Mouse (Mus musculus) limb, embryonic 15.5 days (tissue): ENCODE measurements around the gene Anapc16. TPM values are rescaled to one million over a fixed set of nuclear protein-coding genes. Genes with fewer than 3 reads are reported as not detected.

Experiments
- ATAC-seq: fragments of 200-750 bp; cut with Nextera tagmentation; 2 replicates; pipeline ENCODE4 v1.8.0; 2017; ENCODE audit warnings: low read depth, moderate TSS enrichment; ENCODE audit not compliant: insufficient number of reproducible peaks, low FRiP score, low TSS enrichment
- H3K27ac ChIP-seq: fragments of 300-500 bp; sonication (generic); 2 replicates; pipeline ENCODE4 v1.5.1; 2015; ENCODE audit warnings: moderate library complexity, mild to moderate bottlenecking, inconsistent platforms
- H3K27me3 ChIP-seq: fragments of 300-500 bp; sonication (generic); 2 replicates; pipeline ENCODE4 v1.6.1; 2015; ENCODE audit warnings: inconsistent platforms
- H3K36me3 ChIP-seq: fragments of 300-500 bp; sonication (generic); 2 replicates; pipeline ENCODE4 v1.6.1; 2015; ENCODE audit warnings: inconsistent platforms
- H3K4me1 ChIP-seq: fragments of 300-500 bp; sonication (generic); 2 replicates; pipeline ENCODE4 v1.6.1; 2015; ENCODE audit warnings: inconsistent platforms
- H3K4me2 ChIP-seq: fragments of 300-500 bp; sonication (generic); 2 replicates; pipeline ENCODE4 v1.6.1; 2015; ENCODE audit warnings: mild to moderate bottlenecking, inconsistent platforms
- H3K4me3 ChIP-seq: fragments of 300-500 bp; sonication (generic); 2 replicates; pipeline ENCODE4 v1.5.1; 2015; ENCODE audit warnings: mild to moderate bottlenecking, inconsistent platforms
- H3K9ac ChIP-seq: fragments of 300-500 bp; sonication (generic); 2 replicates; pipeline ENCODE4 v1.6.1; 2015; ENCODE audit warnings: inconsistent platforms
- H3K9me3 ChIP-seq: fragments of 300-500 bp; sonication (generic); 2 replicates; pipeline ENCODE4 v1.6.1; 2016; ENCODE audit warnings: inconsistent platforms
- WGBS: fragments of 180-500 bp; shearing (Covaris S2); methylation state at CpG from one replicate; pipeline ENCODE4 v1.1.7; 2015; 5-methylcytosine and 5-hydroxymethylcytosine counted together
- polyA plus RNA-seq: library from polyadenylated mRNA; unstranded; fragments of >200 nt; fragmentation: Nextera tagmentation; extraction: Ambion mirVana; gene quantifications from 2 replicates; pipeline ENCODE4 v1.2.1, GENCODE M21; 2015

The Anapc16 gene
- polyA plus RNA-seq, 1 experiment from 2014 or later, result 110 TPM

DNA sequence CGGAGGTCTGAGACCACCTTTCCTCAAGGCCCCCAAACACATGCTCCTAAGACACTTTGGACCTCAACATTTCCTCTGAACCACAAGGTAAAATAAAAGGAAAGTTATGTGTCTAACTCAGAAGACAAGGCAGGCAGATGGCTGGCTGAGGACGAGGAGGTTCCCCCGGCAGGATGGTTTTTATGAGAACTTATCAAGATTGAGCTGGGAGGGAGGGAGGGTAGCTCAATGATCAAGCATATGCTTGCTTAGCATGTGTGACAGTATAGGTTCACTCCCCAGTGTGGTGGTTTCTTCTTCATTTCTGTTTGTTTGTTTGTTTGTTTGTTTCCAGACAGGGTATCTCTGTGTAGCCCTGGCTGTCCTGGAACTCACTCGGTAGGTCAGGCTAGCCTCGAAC lies 56.6 kb downstream of the Anapc16 start:
- ATAC-seq, result no peak

DNA sequence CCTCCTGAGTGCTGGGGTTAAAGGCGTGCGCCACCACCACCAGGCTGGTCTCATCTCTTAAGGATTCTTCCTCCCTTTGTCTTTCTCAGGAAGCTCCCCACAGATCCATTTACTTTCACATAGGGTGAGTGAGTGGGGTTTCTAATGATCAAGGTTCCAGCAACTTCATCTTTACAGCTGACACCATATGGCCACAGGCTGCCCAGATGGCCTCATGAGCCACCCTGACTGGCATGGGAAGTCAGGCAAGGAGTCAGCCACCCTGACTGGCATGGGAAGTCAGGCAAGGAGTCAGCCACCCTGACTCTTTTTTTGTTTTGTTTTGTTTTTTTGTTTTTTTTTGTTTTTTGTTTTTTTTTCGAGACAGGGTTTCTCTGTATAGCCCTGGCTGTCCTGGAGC lies 57.5 kb downstream of the Anapc16 start:
- no peaks in the 10 kb centered on the region for H3K36me3 ChIP-seq
- ATAC-seq, result no peak
- no peaks in the 10 kb centered on the region for H3K27me3 ChIP-seq
- H3K9me3 ChIP-seq, result no peaks in the 10 kb centered on the region
- WGBS, result 89% methylated on average over 3 of the region's 3 CpGs
- no peak overlapping the region for H3K4me3 ChIP-seq
- H3K4me2 ChIP-seq, result no peak overlapping the region
- H3K9ac ChIP-seq, result no peak overlapping the region
- no peak overlapping the region for H3K27ac ChIP-seq
- peaks cover 44% of the 10 kb centered on the region for H3K4me1 ChIP-seq

More for the DNA sequence above, 56.6 kb downstream of the Anapc16 start:
- Histone ChIP-seq H3K36me3 (no peaks in the 10 kb centered on the region), H3K4me3 (no peak overlapping the region), H3K4me2 (no peak overlapping the region), H3K4me1 (peaks cover 45% of the 10 kb centered on the region), H3K27ac (no peak overlapping the region), H3K9ac (no peak overlapping the region), H3K27me3 (no peaks in the 10 kb centered on the region), H3K9me3 (no peaks in the 10 kb centered on the region)
- 73% methylated on average over 5 of the region's 5 CpGs for WGBS

DNA sequence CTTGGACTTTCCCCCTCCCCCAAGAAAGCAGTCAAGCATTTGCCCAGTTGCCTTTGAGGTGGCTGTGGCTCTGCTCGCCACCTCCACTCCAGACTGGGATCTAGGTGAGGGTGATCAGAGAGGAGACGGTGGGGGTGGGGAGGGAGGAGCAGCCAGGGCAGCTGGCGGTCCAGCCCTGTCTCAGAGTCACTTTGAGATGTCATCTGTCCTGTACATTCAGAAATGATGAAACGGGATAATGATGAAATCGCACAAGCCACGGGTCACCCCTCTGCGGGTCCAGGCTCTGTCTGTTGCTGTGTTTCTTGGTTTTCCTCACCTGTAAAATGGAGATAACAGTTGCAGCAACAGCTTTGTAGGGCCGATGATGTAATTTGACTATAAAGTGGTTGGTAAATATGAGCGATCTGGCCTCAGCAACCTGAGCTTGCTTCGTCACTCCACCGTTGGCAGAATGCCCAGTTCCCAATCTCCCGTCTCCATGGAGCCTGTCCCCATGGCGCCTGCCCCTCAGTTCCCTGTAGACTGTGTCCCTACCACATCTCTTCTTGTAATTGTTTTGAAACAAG lies 59.4 kb downstream of the Anapc16 start:
- Histone ChIP-seq H3K4me1 (peaks cover 25% of the 10 kb centered on the region), H3K9me3 (no peaks in the 10 kb centered on the region), H3K36me3 (no peaks in the 10 kb centered on the region), H3K4me3 (peak overlapping the region; percentile 27), H3K27me3 (no peaks in the 10 kb centered on the region), H3K9ac (no peak overlapping the region), H3K27ac (peak overlapping the region; percentile 71), H3K4me2 (peak overlapping the region; percentile 47)
- WGBS, result 27% methylated on average over 13 of the region's 13 CpGs
- ATAC-seq, result no peak

DNA sequence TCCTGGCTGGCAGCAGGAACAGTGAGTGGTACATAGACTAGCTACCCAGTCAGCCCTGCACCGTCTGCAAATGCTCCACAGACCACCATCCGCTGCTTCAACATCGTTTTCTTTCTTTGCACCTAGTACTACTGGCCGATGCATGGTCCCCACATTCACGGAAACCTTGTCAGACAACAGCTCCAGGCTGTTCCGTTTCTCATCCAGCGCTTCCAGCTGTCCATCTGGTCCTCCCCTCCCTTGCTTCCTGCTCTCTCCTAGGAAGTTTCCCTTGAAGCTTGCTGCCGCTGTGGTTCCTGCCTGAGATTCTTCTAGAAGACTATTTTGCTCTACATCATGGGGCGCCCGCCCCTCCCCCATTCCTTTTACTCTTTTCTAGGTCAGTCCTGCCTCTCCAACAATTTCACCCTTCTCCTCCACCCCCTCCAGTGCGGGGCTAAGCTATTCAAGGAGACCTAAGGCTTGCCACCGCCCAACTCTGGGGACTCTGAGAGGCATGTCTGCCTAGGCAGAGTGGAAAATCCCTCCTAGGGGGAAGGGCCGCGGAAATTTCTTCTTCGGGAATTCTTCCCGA lies 60.0 kb downstream of the Anapc16 start:
- ATAC-seq, result no peak
- under 1% methylated on average over 16 of the region's 16 CpGs for WGBS
- peaks cover 20% of the 10 kb centered on the region for H3K4me1 ChIP-seq
- 0 out of 2 replicates have a peak overlapping the region, but pooled peaks have one; percentile 2 for H3K9ac ChIP-seq
- H3K4me2 ChIP-seq, result peak overlapping the region; percentile 47
- H3K4me3 ChIP-seq, result peak overlapping the region; percentile 27
- no peaks in the 10 kb centered on the region for H3K36me3 ChIP-seq
- H3K27ac ChIP-seq, result peak overlapping the region; percentile 71
- H3K9me3 ChIP-seq, result no peaks in the 10 kb centered on the region
- H3K27me3 ChIP-seq, result no peaks in the 10 kb centered on the region

DNA sequence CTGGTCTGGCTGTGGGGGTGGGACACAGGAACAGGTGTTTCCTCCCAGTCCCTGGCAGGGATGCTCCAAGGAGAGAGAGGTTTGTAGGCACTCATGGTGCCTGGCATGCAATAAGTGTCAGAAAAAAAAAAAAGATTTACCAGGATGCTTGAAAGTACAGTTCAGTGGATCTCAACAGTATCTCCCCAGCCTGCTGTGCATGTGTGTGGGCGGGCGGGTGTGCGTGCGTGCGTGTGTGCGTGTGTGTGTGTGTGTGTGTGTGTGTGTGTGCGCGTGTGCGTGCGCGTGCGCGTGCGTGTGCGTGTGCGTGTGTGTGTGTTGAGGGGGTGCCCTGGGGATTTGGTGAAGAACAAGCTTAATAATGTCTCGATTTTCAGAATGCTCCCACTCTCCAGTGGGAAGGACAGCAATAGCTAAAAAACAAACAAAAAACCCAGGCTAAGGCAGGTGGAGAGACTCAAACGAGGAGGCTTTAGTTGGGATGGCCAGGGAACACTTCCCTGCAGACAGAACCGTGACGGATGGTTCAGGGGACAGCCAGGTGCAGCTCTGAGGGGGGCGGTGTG lies 60.6 kb downstream of the Anapc16 start:
- no peaks in the 10 kb centered on the region for H3K9me3 ChIP-seq
- H3K27ac ChIP-seq, result peak overlapping the region; percentile 71
- WGBS, result 40% methylated on average over 21 of the region's 21 CpGs
- no peaks in the 10 kb centered on the region for H3K36me3 ChIP-seq
- no peaks in the 10 kb centered on the region for H3K27me3 ChIP-seq
- H3K4me3 ChIP-seq, result peak overlapping the region; percentile 27
- peaks cover 18% of the 10 kb centered on the region for H3K4me1 ChIP-seq
- H3K9ac ChIP-seq, result 0 out of 2 replicates have a peak overlapping the region, but pooled peaks have one; percentile 2
- ATAC-seq, result peak; percentile 38; the same call in 1 of the 2 replicates
- H3K4me2 ChIP-seq, result peak overlapping the region; percentile 47

DNA sequence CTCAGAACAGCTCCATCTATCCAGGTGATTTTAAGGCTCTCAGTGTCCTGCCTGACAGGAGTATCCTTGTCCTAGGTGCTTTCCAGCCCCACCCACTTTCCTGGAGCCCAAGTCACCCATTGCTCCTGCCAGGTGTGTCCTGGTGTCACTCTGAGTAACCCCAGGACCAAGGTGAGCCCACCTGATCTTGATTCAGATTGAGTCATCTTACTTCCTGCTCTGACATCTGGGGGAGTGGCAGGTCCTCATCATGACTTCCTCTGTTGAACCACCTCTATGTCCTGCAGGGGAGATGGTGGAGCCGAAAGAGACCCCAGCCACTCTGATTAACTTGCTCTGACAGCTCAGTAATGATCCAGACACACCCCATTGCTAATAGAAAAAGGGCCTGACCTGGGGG lies 63.9 kb downstream of the Anapc16 start:
- WGBS, result 64% methylated on average over 1 of the region's 1 CpGs
- ATAC-seq, result no peak
- Histone ChIP-seq H3K4me2 (no peak overlapping the region), H3K27me3 (no peaks in the 10 kb centered on the region), H3K4me1 (peaks cover 18% of the 10 kb centered on the region), H3K9ac (no peak overlapping the region), H3K27ac (no peak overlapping the region), H3K36me3 (no peaks in the 10 kb centered on the region), H3K4me3 (no peak overlapping the region), H3K9me3 (no peaks in the 10 kb centered on the region)

DNA sequence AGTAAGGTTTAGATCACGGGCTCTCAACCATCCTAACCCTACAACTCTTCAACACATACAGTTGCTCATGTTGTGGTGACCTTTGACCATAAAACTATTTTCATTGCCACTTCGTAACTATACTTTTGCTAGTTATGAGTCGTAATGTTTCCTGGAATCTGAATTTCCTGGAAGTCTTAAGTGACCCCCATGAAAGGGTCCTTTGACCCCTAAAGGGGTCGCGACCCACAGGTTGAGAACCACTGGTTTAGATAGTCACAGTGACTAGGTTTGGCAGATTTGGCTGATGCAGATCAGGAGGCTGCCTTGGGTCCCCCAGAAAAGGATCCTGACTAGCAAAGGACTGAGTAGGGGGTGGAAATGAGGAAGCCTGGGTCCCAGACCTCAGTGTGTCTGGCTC lies 64.3 kb downstream of the Anapc16 start:
- Histone ChIP-seq H3K4me2 (no peak overlapping the region), H3K9ac (no peak overlapping the region), H3K4me3 (no peak overlapping the region), H3K27ac (no peak overlapping the region), H3K27me3 (no peaks in the 10 kb centered on the region), H3K36me3 (no peaks in the 10 kb centered on the region), H3K4me1 (peaks cover 16% of the 10 kb centered on the region), H3K9me3 (no peaks in the 10 kb centered on the region)
- no peak for ATAC-seq
- WGBS, result 79% methylated on average over 5 of the region's 5 CpGs

Other genes with a start within 250 kb of the Anapc16 start
- gene Dnajb12, start 123.6 kb downstream of the Anapc16 start, polyA plus RNA-seq, result 19.5 and 22.9 TPM in 2 replicates
- 63.6 and 77.1 TPM in 2 replicates for gene Ddit4, start 51.3 kb downstream of the Anapc16 start, polyA plus RNA-seq
- 41.3 and 44.4 TPM in 2 replicates for gene Ascc1, start 330 bp downstream of the Anapc16 start, polyA plus RNA-seq
- 11.0 and 11.6 TPM in 2 replicates for gene Spock2, start 103.1 kb upstream of the Anapc16 start, polyA plus RNA-seq
- gene Chst3, start 216.1 kb upstream of the Anapc16 start, polyA plus RNA-seq, result 2.7 and 3.0 TPM in 2 replicates